Mouse (Mus musculus) hindbrain, embryonic 16.5 days (tissue): Measurements from ENCODE around the gene Rccd1. TPM values are rescaled to one million over a fixed set of nuclear protein-coding genes. Genes with fewer than 3 reads are reported as not detected.

Experiments used
- ATAC-seq: fragments of 200-750 bp; cut with Nextera tagmentation; 2 replicates; pipeline ENCODE4 v1.8.0; 2017; ENCODE audit warnings: moderate TSS enrichment, moderate library complexity
- H3K27ac ChIP-seq: fragments of 300-500 bp; sonication (generic); 2 replicates; pipeline ENCODE4 v1.5.1; 2014; ENCODE audit warnings: low read depth, mild to moderate bottlenecking, control low read depth, low read length, moderate library complexity
- H3K27me3 ChIP-seq: fragments of 300-500 bp; sonication (generic); replicated peaks from 2 replicates; pipeline ENCODE4 v1.6.1; 2014; ENCODE audit warnings: low read length; ENCODE audit not compliant: control insufficient read depth, insufficient read depth
- H3K36me3 ChIP-seq: fragments of 300-500 bp; sonication (generic); 2 replicates; pipeline ENCODE4 v1.6.1; 2014; ENCODE audit warnings: mild to moderate bottlenecking, low read length, moderate library complexity, mixed read lengths; ENCODE audit not compliant: control insufficient read depth, insufficient read depth
- H3K4me1 ChIP-seq: fragments of 300-500 bp; sonication (generic); 2 replicates; pipeline ENCODE4 v1.6.1; 2014; ENCODE audit warnings: low read depth, low read length; ENCODE audit not compliant: control insufficient read depth, insufficient read depth
- H3K4me2 ChIP-seq: fragments of 300-500 bp; sonication (generic); 2 replicates; pipeline ENCODE4 v1.6.1; 2014; ENCODE audit warnings: mild to moderate bottlenecking, low read length, control low read depth, moderate library complexity
- H3K4me3 ChIP-seq: fragments of 300-500 bp; sonication (generic); 2 replicates; pipeline ENCODE4 v1.5.1; 2014; ENCODE audit warnings: mild to moderate bottlenecking, low read length, control low read depth, moderate library complexity
- H3K9ac ChIP-seq: fragments of 300-500 bp; sonication (generic); 2 replicates; pipeline ENCODE4 v1.6.1; 2014; ENCODE audit warnings: low read depth, mild to moderate bottlenecking, control low read depth, low read length, moderate library complexity
- H3K9me3 ChIP-seq: fragments of 300-500 bp; sonication (generic); 2 replicates; pipeline ENCODE4 v1.6.1; 2014; ENCODE audit warnings: mild to moderate bottlenecking, low read length, moderate library complexity; ENCODE audit not compliant: control insufficient read depth
- WGBS: fragments of 180-500 bp; shearing (Covaris S2); extraction: QIAGEN DNeasy Blood & Tissue Kit; methylation state at CpG from one replicate; pipeline ENCODE4 v1.1.7; 2014; 5-methylcytosine and 5-hydroxymethylcytosine counted together
- polyA plus RNA-seq: library from polyadenylated mRNA; unstranded; fragments of >200 nt; fragmentation: Nextera tagmentation; extraction: Ambion mirVana; gene quantifications from 2 replicates; pipeline ENCODE4 v1.2.1, GENCODE M21; 2015

Rccd1 gene
- 9.9 and 11.5 TPM in 2 replicates for polyA plus RNA-seq

DNA sequence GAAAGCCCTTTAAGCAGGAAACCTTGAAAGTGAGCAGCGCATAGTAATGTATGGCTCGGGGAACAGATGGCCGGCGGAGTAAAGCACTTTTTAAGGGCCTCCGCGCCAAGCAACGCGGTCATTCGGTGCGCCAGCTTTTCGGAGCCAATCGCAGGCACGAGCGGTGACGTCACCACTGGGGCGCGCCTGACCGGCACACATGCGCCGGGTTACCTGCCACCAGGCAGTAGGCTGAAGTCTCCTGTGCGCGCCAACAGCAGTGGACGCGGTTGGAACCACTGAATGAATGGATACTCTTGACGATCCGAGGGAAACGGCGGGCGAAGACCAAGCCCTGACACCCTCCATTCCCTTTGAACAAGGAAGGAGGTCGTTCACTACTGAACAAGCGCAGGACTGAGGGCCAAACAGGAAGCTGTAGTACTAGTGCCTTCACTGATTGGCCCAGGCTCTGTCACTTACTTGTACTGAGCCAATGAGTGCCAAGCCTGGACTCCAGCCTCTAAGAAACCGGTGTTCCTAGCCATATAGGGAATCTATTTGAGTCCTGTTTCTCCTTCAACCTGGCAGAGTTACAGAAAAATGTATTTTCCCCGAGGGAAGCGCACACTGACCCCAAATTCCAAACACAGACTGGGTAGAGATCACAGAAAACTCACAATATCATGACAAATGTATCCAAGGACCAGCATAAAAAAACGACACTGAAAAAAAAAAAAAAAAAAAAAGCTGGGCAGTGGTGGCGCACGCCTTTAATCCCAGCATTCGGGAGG is at the start of gene Rccd1:
Gene Rccd1, minus strand, starts transcription at position 412 of the 773 bp plus-strand sequence.
- Histone ChIP-seq H3K27ac (peak within 1 kb of the TSS; percentile 95), H3K9ac (peak within 1 kb of the TSS; percentile 78), H3K36me3 (peaks cover 44% of the 10 kb centered on the region), H3K27me3 (no peaks in the 10 kb centered on the region), H3K4me1 (peaks cover 20% of the 10 kb centered on the region), H3K9me3 (no peaks in the 10 kb centered on the region), H3K4me3 (peak within 1 kb of the TSS; percentile 69), H3K4me2 (peak within 1 kb of the TSS; percentile 87)
- peak; percentile 99 for ATAC-seq
- 2% methylated on average over 38 of the region's 38 CpGs for WGBS

DNA sequence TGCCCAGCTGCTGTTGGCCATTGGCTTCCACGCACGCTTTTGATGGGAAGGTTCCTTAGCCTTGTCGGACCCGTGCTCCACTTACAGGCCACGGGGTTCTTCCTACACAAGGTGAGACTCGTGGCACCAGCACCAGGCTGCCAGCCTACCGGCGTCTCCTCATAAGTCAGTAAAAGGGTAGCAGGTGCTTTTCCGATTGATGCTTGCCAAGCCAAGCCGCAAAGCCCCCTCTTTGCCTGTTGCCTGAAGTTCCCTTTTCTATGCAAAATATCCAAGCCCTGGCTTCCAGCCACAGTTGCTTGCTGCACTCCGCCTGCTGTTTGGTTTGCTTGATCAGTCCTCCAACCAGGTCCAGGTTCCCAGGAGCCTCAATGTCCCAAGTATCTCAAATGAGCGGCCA is 49.6 kb upstream of the Rccd1 start:
- H3K9me3 ChIP-seq: no peaks in the 10 kb centered on the region
- H3K36me3 ChIP-seq: no peaks in the 10 kb centered on the region
- 72% methylated on average over 12 of the region's 12 CpGs for WGBS
- ATAC-seq: no peak
- H3K4me2 ChIP-seq: no peak overlapping the region
- no peaks in the 10 kb centered on the region for H3K27me3 ChIP-seq
- H3K27ac ChIP-seq: no peak overlapping the region
- H3K4me3 ChIP-seq: no peak overlapping the region
- no peak overlapping the region for H3K9ac ChIP-seq
- H3K4me1 ChIP-seq: peaks cover 16% of the 10 kb centered on the region

GRCm38 (mm10) chr7:80373352-80373751 is 49.1 kb upstream of the Rccd1 start:
- peaks cover 3% of the 10 kb centered on the region; the same call in 1 of the 2 replicates for H3K36me3 ChIP-seq
- H3K9me3 ChIP-seq: no peaks in the 10 kb centered on the region
- no peak overlapping the region for H3K9ac ChIP-seq
- no peak overlapping the region for H3K27ac ChIP-seq
- ATAC-seq: no peak
- H3K4me1 ChIP-seq: peaks cover 16% of the 10 kb centered on the region
- no peak overlapping the region for H3K4me2 ChIP-seq
- WGBS: 86% methylated on average over 4 of the region's 4 CpGs
- no peaks in the 10 kb centered on the region for H3K27me3 ChIP-seq
- H3K4me3 ChIP-seq: no peak overlapping the region

GRCm38 (mm10) chr7:80372667-80373066 is 48.4 kb upstream of the Rccd1 start:
- Histone ChIP-seq H3K9me3 (no peaks in the 10 kb centered on the region), H3K27ac (no peak overlapping the region), H3K4me2 (no peak overlapping the region), H3K4me1 (peaks cover 16% of the 10 kb centered on the region), H3K27me3 (no peaks in the 10 kb centered on the region), H3K4me3 (no peak overlapping the region), H3K9ac (no peak overlapping the region), H3K36me3 (peaks cover 9% of the 10 kb centered on the region)
- no peak for ATAC-seq
- 63% methylated on average over 2 of the region's 2 CpGs for WGBS

- Histone ChIP-seq H3K27me3 (no peaks in the 10 kb centered on the region), H3K36me3 (peaks cover 14% of the 10 kb centered on the region), H3K27ac (no peak overlapping the region), H3K9me3 (no peaks in the 10 kb centered on the region), H3K9ac (no peak overlapping the region), H3K4me1 (peaks cover 16% of the 10 kb centered on the region), H3K4me2 (no peak overlapping the region), H3K4me3 (no peak overlapping the region)
- WGBS: 87% methylated on average over 3 of the region's 3 CpGs
- ATAC-seq: no peak
Measured at GRCm38 (mm10) chr7:80372166-80372565, 47.9 kb upstream of the Rccd1 start.

- peak within 1 kb of the TSS; percentile 89 for H3K27ac ChIP-seq
- H3K4me3 ChIP-seq: peak within 1 kb of the TSS; percentile 89
- H3K9me3 ChIP-seq: no peaks in the 10 kb centered on the region
- peak within 1 kb of the TSS; percentile 80 for H3K4me2 ChIP-seq
- H3K27me3 ChIP-seq: no peaks in the 10 kb centered on the region
- WGBS: under 1% methylated on average over 52 of the region's 86 CpGs
- peaks cover 16% of the 10 kb centered on the region for H3K4me1 ChIP-seq
- peaks cover 24% of the 10 kb centered on the region for H3K36me3 ChIP-seq
- ATAC-seq: peak; percentile 80
- H3K9ac ChIP-seq: peak within 1 kb of the TSS; percentile 97
Measured at GRCm38 (mm10) chr7:80371041-80371751, 46.9 kb upstream of the Rccd1 start, which contains the start of gene Man2a2. Gene Man2a2, minus strand, starts transcription at chr7:80371375.

GRCm38 (mm10) chr7:80370649-80371040 is 46.4 kb upstream of the Rccd1 start:
- peaks cover 14% of the 10 kb centered on the region for H3K4me1 ChIP-seq
- WGBS: 0% methylated on average over 26 of the region's 31 CpGs
- peak overlapping the region; percentile 89 for H3K4me3 ChIP-seq
- H3K27me3 ChIP-seq: no peaks in the 10 kb centered on the region
- ATAC-seq: peak; percentile 62
- H3K36me3 ChIP-seq: peaks cover 30% of the 10 kb centered on the region
- peak overlapping the region; percentile 89 for H3K27ac ChIP-seq
- peak overlapping the region; percentile 97 for H3K9ac ChIP-seq
- H3K4me2 ChIP-seq: peak overlapping the region; percentile 80
- no peaks in the 10 kb centered on the region for H3K9me3 ChIP-seq

DNA sequence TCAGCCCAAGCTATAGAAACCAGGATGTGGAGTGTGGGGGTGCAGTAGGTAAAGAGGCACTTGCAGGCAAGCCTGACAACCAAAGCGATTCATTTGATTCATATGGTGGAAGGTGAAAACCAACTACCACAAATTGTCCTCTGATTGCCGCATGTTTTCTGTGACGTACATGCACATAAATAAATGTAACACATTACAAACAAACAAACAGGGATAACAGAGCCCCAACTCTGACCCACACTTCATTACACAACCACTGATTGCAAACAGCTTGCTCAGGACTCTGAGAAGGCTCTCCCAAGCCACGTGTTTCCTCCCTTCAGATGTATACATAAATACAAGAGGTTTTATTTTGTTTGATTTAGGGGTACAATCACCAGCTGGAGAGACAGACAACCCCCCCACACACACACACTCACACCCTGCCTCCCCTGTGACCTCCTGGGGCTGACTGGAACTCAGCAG is 45.7 kb upstream of the Rccd1 start:
- peaks cover 30% of the 10 kb centered on the region for H3K36me3 ChIP-seq
- peaks cover 14% of the 10 kb centered on the region for H3K4me1 ChIP-seq
- H3K4me3 ChIP-seq: peak overlapping the region; percentile 89
- H3K27ac ChIP-seq: peak overlapping the region; percentile 89
- H3K9me3 ChIP-seq: no peaks in the 10 kb centered on the region
- H3K4me2 ChIP-seq: peak overlapping the region; percentile 80
- ATAC-seq: no peak
- no peaks in the 10 kb centered on the region for H3K27me3 ChIP-seq
- 46% methylated on average over 4 of the region's 4 CpGs for WGBS
- peak overlapping the region; percentile 97 for H3K9ac ChIP-seq

- H3K4me1 ChIP-seq: peaks cover 14% of the 10 kb centered on the region
- peak overlapping the region; percentile 80 for H3K4me2 ChIP-seq
- 65% methylated on average over 5 of the region's 5 CpGs for WGBS
- no peaks in the 10 kb centered on the region for H3K9me3 ChIP-seq
- no peak for ATAC-seq
- H3K27ac ChIP-seq: no peak overlapping the region
- H3K4me3 ChIP-seq: peak overlapping the region; percentile 89
- H3K36me3 ChIP-seq: peaks cover 30% of the 10 kb centered on the region
- no peaks in the 10 kb centered on the region for H3K27me3 ChIP-seq
- H3K9ac ChIP-seq: no peak overlapping the region
Measured at GRCm38 (mm10) chr7:80369461-80369860, 45.2 kb upstream of the Rccd1 start.
